Mouse (Mus musculus) adrenal gland, adult 2 months (tissue): ENCODE results near the gene Gm48552. TPM values are rescaled to one million over a fixed set of nuclear protein-coding genes. Genes with fewer than 3 reads are reported as not detected.

Experiments
- DNase-seq: peaks from one replicate; pipeline ENCODE4 v3.0.0; 2021
- polyA plus RNA-seq: library from polyadenylated mRNA; depleted of rRNA; stranded (reverse); fragments of >200 nt; gene quantifications from 2 replicates; pipeline ENCODE4 v1.2.3, GENCODE M21; 2012
- total RNA-seq, 2 experiments: library from RNA; stranded (reverse); gene quantifications; 2 replicates each; pipeline ENCODE4 v1.2.3; 2021

The Gm48552 gene
- total and polyA plus RNA-seq, 3 experiments: 1.4 to 4.4 TPM; not detected in 1

DNA sequence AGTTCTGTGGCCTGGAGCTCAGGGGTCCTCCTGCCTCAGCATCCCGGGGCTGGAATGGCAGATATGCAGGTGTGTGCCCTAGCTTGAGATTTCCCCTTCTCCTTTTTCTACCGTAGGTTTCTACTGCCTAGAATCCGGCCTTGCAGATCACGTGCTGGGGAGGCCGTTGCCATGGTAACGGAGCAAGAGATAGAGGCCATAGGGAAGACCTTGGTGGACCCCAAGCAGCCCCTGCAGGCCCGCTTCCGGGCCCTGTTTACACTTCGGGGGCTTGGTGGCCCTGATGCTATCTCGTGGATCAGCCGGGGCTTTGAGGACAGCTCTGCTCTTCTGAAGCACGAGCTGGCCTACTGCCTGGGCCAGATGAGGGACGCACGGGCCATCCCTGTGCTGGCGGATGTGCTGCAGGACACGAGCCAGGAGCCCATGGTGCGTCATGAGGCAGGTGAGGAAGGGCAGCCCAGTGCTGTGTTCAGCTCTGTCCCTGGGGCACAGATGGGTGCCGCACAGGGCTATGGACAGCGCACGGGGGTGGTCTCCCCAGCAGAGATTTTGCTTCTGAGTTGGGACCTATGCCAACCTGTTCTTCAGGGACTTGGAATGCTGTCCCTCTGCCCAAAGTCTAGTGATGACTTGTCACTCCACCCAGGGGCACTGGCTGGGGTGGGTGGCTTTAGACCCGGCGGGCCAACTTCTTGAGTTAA, 3.0 kb upstream of the Gm48552 start:
- no peak for DNase-seq

DNA sequence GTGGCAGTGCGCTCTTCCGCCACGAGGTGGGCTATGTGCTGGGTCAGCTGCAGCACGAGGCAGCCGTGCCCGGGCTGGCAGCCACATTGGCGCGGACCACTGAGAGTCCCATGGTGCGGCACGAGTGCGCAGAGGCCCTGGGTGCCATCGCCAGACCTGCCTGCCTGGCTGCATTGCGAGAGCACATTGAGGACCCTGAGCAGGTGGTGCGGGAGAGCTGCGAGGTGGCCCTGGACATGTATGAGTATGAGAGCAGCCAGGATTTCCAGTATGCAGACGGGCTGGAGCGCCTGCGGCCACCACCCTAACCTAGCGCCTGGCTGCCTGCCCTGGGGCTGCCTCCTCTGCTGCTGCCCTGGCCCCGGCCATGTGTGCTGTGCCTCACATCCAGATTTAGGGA, 1.1 kb upstream of the Gm48552 start:
- DNase-seq: no peak

DNA sequence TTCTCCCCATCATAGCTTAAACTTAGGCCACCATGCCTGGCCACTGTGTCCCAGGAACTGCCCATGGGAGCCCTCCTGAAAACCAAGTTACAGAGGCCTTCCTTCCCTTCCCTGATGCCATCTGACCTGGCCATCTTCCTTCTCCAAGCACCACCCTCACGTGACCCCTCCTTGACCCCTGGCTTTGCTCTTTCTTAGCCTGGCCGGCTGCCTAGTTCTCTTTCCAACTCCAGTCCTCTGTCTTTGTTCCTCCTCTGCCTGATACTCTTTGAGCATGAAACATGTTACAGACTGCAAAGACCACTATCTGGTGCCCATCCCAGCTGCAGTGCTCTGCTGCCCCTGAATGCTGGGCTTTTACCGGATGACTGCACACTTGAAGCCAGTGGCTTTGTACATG, 568 bp downstream of the Gm48552 start:
- DNase-seq: peak; percentile 73

GRCm38 (mm10) chr10:81389801-81390677, 1.2 kb downstream of the Gm48552 start:
- DNase-seq: peak; percentile 78

DNA sequence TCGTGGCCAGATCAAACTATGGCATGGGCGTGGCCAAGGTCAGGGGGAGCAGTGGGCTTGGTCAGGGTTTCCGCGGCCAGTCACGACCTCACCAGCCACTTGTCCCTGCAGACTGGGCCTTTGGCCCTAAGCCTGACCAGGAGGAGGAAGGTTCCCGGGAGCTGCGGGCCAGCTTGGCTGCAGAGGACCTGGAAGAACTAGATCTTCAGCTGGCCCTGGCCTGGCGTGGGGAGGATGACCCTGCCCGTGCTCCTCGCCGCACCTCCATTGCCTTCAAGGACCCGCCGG, 1.8 kb downstream of the Gm48552 start:
- no peak for DNase-seq

DNA sequence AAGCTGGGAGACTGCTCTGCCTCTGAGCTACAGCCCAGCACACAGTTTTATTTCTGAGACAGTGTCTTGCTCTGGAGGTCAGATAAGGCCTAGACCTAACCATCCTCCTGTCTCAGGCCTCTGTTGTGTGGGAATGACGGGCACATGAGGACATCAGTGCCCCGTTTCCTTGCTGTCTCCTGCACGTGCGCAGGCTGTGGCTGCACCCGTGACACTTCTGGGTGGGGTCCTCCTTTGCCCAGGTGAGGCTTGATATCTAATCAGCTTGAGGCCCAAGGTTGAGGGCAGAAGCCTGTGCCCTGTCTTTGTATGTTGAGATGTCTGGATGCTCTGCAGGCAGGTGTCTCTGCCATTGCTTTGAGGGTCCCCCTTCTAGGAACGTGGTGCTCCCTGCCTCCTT, 3.5 kb downstream of the Gm48552 start:
- DNase-seq: no peak

DNA sequence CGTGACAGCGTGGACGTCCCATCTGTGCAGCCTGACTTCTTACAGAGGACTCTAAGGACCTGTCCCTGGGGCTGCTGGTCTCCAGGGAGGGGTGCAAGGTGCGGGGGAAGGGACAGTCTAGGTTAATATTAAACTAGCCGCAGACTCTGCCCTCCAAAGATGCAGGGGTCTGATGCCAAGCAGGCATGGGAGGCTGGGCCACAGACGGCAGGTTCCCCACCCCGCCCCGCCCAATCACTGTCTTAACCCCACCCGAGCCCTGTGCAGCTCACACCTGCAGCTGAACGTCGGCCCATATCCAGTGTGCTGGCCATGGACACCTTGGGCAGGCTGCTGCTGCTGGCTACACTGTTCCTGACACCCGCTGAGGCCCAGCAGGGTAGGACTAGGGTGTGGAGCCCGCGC, 4.0 kb downstream of the Gm48552 start, which contains the start of gene Smim24:
Smim24 (plus strand) TSS at position 271 of the 405 bp plus-strand sequence.
- no peak for DNase-seq

DNA sequence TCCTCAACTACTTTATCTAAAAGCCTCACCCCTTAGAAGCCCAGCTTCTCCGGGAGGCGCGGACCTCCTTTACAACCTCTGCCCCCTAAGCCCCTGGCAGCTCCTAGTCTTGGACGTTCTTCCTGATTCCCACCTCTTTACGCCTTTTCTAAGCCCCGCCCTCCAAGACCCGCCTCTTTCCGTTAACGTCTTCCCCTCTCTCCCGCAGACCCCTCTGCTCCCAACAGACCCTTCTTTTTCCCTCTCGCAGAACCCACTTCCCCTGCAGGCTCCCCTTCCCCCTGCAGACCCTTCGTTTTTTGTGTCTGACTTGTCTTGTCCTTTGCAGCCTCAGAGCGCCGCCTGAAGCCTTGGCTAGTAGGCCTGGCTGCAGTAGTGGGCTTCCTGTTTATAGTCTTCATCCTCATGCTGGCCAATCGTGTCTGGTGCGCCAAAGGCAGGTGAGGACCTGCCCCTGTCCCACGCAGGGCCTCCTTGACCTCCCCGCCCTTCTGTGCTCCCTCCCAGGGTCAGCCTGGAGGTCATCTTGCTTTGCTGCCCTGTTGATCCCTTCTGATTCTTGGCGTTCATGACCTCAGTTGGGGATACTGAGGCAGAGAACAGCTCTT, 4.8 kb downstream of the Gm48552 start:
- DNase-seq: peak; percentile 44

- peak; percentile 56 for DNase-seq
Measured at GRCm38 (mm10) chr10:81395127-81395526, 6.3 kb downstream of the Gm48552 start.

DNA sequence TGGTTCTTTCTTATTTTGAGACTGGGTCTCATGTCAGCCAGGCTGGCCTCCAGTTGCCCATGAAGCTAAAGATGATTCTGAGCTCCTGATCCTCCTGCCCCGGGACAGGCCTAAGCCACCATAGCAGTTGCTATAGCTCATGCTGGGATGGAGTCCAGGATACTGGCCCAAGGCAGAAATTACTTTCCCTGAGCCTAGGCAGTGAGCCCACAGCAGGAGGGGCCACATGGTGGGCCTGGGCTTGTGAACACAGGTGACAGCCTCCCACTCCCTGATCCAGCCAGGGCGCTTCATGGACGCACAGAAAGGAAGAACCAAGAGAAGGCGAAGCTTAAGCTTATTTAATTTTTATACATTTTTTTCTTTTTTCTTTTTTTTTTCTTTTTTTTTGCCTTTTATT, 7.1 kb downstream of the Gm48552 start:
- no peak for DNase-seq

DNA sequence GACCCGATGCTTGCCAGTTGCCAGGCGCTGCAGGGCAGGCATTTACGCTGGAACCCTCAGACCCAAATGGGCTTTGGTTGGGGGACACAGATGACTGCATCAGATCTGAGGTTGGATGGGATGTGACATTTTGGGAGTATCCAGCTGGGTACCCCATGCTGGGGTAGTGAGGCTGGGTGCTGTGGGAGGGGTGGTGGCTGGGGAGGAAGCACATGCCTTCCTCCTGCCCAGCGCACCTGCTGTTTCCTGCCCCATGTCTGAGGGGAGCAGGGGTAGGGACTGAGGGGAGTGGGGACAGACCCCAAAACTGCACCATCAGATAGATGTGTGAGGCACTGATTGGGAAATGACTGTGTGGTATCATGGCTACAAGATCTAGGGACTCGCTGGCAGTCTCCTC, 7.9 kb downstream of the Gm48552 start:
- no peak for DNase-seq

GRCm38 (mm10) chr10:81399296-81399695, 10.5 kb downstream of the Gm48552 start:
- no peak for DNase-seq

- no peak for DNase-seq
Measured at GRCm38 (mm10) chr10:81399798-81400308, 11.0 kb downstream of the Gm48552 start.

DNA sequence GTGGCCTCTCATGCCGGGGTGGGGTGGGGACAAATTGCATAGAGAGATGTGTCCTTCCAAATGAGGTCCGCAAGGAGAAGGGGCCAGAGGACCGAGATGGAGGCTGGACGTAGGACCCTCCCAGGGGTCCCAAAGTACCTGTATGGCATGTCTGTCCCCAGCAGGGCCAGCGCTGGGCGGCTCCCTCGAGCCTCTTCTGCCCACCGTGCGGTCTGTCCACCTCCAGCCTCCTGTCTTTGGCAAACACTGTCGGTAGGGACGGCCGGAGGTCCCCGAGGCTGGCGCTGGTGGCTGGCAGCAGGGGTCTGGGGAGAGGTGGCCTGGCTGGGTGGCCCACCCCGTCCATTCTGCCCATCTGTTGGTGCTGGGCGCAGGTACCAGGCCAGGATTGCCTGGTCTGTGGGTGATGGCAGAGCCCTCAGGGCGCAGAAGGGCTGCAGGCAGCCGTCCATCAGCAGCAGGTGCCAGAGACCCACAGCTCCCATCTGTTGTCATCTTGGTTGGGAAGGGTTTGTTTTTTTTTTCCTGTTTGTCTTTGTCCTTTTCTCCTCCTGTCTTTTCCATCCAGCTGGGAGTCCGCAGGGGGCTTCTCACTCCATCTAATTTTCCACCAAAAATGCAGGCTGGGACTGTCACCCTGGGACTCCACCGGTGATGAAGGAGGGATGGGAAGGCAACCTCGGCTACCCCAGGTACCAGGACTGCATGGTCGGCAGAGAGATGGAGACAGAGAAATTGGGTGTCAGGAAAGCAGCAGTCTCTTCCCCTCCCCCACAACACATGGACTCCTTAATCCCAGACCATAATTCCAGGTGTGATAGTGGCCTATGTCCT, 11.8 kb downstream of the Gm48552 start:
- no peak for DNase-seq

GRCm38 (mm10) chr10:81401205-81401520, 12.4 kb downstream of the Gm48552 start:
- DNase-seq: no peak

DNA sequence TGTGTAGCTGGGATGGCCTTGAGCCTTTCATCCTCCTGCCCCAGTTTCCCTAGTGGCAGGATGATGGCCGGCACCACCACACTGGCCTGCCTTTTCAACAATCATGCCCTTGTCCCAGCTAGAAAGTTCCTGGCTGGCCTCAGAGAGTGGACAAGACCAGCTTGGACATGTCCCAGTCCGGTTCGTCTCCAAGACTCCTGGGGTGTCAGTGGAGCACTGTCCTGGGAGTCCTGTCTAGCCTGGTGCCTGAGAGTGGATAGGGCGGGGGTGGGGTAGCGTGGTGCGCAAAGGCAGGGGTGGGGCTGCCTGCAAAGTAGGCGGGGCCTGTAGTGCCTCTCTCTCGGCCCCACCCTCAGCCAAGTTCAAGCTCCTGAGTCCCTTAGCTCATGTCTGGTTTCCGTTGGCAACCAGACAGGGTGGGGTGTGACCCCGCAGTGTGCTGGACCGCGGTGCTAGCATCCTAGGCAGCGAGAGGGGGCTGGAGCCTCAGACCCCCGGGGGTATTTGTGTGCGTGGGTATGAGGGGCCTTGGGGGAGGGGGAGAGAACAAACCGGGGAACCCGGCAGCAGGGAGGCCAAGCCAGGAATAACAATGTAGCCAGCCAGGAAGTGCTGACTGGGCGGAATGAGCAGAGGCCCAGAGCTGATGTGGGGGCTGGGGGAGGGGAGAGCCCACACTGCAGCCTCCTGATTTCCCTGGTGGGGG, 12.9 kb downstream of the Gm48552 start:
- peak; percentile 75 for DNase-seq

DNA sequence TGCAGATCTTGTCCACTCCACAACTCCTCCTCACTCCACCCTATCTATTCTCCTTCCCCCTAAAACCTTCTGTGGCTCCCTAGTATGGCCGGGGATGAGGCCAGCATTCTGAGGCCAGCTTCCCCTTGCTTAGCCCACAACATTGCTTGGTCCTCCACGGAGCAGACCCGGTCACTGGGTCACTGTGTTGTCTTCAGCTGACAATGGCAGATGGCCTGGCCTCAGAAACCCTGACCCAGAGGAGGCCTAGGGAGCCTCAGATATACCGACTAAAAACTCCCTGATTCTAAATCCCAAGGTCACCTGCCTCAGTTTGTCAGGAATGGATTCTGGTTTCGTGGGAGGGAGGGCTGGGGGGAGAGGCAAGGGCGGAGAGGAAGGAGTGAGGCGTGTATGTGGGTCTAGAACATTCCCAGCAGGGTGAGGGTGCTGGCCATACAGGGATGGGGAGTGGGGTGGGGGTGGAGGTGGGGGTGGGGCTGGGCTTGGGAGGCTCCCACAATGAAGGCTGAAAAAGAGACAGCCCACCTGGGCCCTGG, 13.5 kb downstream of the Gm48552 start:
- no peak for DNase-seq

DNA sequence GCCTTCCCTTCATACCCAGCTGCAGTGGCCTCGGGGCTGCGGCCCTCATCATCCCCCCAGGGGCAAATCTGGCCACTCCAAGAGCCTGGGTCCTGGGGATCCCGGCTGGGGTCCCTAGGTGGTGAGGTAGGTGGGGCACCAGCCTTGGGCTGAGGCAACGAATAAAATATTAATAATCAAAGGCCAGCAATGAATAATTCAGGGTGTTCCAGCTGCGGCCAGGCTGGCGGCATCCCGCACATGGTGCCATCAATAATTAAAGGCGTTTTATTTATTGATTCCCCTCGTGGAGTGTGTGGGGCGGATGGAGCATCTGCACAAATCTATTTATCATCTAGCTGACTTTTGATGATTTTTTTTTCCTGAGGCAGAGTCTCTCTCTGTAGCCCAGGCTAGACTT, 14.7 kb downstream of the Gm48552 start:
- no peak for DNase-seq

GRCm38 (mm10) chr10:81404082-81404481, 15.3 kb downstream of the Gm48552 start:
- DNase-seq: no peak

DNA sequence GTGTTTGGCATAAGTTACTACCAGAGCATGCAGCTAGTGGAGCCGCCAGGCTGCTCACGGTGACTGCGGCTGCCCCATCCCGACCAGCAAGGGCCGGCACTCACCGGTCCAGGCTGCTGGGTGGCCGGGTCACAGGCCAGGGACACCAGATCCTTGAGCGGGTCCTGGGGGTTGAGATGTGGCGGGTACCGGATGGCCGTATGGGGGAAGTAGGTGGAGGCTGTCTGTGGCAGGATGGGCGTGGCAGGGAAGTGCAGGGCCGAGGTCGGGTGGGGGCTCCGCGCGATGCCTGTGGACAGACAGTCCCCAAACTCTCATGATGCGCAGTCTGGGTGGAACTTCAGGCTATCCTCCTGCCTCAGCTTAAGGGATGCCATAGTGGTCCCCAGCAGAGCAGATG, 15.9 kb downstream of the Gm48552 start:
- DNase-seq: peak; percentile 59

DNA sequence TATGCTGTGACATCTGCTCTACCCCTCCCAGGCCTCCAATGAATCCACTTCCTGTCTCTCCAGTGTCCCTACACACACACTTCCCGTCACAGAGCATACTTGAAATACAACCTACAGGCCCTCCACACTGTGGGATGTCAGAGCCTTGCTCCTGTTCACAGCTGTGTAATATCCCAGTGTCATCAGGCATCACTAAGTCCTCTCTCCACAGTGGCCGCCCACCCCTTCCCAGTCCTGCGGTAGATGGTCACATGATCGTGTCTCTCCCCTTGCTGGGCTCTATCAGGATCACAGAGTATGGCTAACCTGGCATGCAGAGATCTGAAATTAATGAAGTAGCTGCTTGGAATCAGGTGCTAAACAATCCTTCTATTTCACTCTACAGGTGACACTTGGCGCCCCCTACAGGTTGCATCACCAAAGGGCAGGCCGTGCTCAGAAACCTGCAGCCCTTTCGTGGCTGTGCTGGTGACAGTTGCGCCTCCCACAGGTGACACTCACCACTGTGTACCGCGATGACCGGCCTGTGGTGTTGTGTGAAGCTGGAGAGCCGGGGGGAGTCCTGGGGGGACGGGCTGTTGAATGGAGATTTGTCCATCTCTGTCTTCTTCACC, 16.9 kb downstream of the Gm48552 start:
- DNase-seq: no peak
